In genomic region chr6:8950611-8951325, GRCm38 (mm10) we compare ENCODE assay signal across 9 mouse cellular contexts. TPM values are rescaled to one million over a fixed set of nuclear protein-coding genes. Genes with fewer than 3 reads are reported as not detected.
DNase-seq lines count a peak whose midpoint lies in the region; ATAC-seq and TF ChIP-seq lines count a peak whose summit lies in the region.
"Had no signal": no experiment of that assay in that cellular context is flagged by ENCODE, and none has a peak within 500 bp of the region (broad histone marks: within the 10 kb centered on the region; RNA-seq: fewer than 3 reads in every experiment).

No protein-coding gene starts in this region.

- peaks cover 94% of the 10 kb centered on the region for H3K27me3 ChIP-seq in heart, embryonic 14.5 days (ENCODE audit: control insufficient read depth, insufficient read depth, low read length)
- H3K27me3 ChIP-seq in heart, adult 2 months (ENCODE audit: control insufficient read depth, insufficient read depth, low read length), result peaks cover 13% of the 10 kb centered on the region
- peaks cover 81% of the 10 kb centered on the region for H3K27me3 ChIP-seq in hindbrain, embryonic 13.5 days
- peaks cover 47% of the 10 kb centered on the region for H3K27me3 ChIP-seq in midbrain, embryonic 15.5 days (replicated peaks)

- intact Hi-C loops in heart, adult 2 months (cut with DNase I), result no loop called here

- no peak for DNase-seq in heart, adult 2 months
- DNase-seq in natural killer cell, adult 2 months (ENCODE audit: low spot score in 2 of 2), result no peak
- no peak for DNase-seq in adrenal gland, postnatal 25 days
- DNase-seq in heart, adult 8-10 months (ENCODE audit: low spot score), result no peak

- ATAC-seq in heart, embryonic 14.5 days (ENCODE audit: insufficient number of reproducible peaks, insufficient read depth, low FRiP score, low read depth), result no peak
- ATAC-seq in hindbrain, embryonic 13.5 days (ENCODE audit: low FRiP score), result no peak
- no peak; the same call in 1 of the 2 replicates for ATAC-seq in midbrain, embryonic 15.5 days (replicated peaks)

- no peaks in the 10 kb centered on the region for H3K79me2 ChIP-seq in heart, adult 2 months (replicated peaks; ENCODE audit: control insufficient read depth, insufficient read depth, low read length)

- no peak for TF ChIP-seq CTCF in heart, adult 2 months (IDR thresholded peaks at IDR 0.05)
- TF ChIP-seq CTCF in cortical plate, adult 2 months (IDR thresholded peaks at IDR 0.05; ENCODE audit: extremely low read depth, insufficient read depth, low read length), result no peak

- H3K27ac ChIP-seq in heart, embryonic 14.5 days (replicated peaks in 1 of 2; ENCODE audit: control insufficient read depth in 1 of 2, insufficient read depth in 1 of 2, low read depth in 2 of 2, low read length in 2 of 2), result no peak overlapping the region
- H3K27ac ChIP-seq in heart, adult 2 months, result no peak overlapping the region
- no peak overlapping the region for H3K27ac ChIP-seq in cortical plate, adult 2 months (ENCODE audit: insufficient read depth, low read length)
- peak overlapping the region; percentile 95 for H3K27ac ChIP-seq in hindbrain, embryonic 13.5 days
- H3K27ac ChIP-seq in midbrain, embryonic 15.5 days, result peak overlapping the region; percentile 87

- no peak for TF ChIP-seq EP300 in heart, adult 2 months (IDR thresholded peaks at IDR 0.05; ENCODE audit: insufficient read depth, low read depth, low read length)

- TF ChIP-seq POLR2A in heart, adult 2 months (IDR thresholded peaks at IDR 0.05; ENCODE audit: insufficient read depth, low read depth, low read length), result no peak
- TF ChIP-seq POLR2A in cortical plate, adult 2 months (IDR thresholded peaks at IDR 0.05; ENCODE audit: extremely low read depth, insufficient read depth, low read length), result no peak

- H3K4me1 ChIP-seq in heart, embryonic 14.5 days (ENCODE audit: control insufficient read depth in 2 of 2, insufficient read depth in 2 of 2, low read length in 2 of 2), result peaks cover 2 to 18% of the 10 kb centered on the region in 2 experiments; a peak in 3 of 4 replicates
- H3K4me1 ChIP-seq in heart, adult 2 months (ENCODE audit: control insufficient read depth, insufficient read depth, low read length), result no peaks in the 10 kb centered on the region
- no peaks in the 10 kb centered on the region for H3K4me1 ChIP-seq in cortical plate, adult 2 months (ENCODE audit: control insufficient read depth, insufficient read depth, low read length)
- H3K4me1 ChIP-seq in hindbrain, embryonic 13.5 days (replicated peaks), result peaks cover 51% of the 10 kb centered on the region
- H3K4me1 ChIP-seq in midbrain, embryonic 15.5 days, result peaks cover 39% of the 10 kb centered on the region

- peak overlapping the region; percentile 29 to 35 for H3K4me3 ChIP-seq in heart, embryonic 14.5 days (ENCODE audit: control insufficient read depth in 1 of 2, insufficient read depth in 1 of 2, low read depth in 1 of 2, low read length in 2 of 2)
- H3K4me3 ChIP-seq in heart, adult 2 months, result no peak overlapping the region
- H3K4me3 ChIP-seq in cortical plate, adult 2 months (ENCODE audit: insufficient read depth, low read length), result peak overlapping the region; percentile 57
- H3K4me3 ChIP-seq in hindbrain, embryonic 13.5 days, result peak overlapping the region; percentile 64
- peak overlapping the region; percentile 77 for H3K4me3 ChIP-seq in midbrain, embryonic 15.5 days

- no peaks in the 10 kb centered on the region for H3K9me3 ChIP-seq in heart, embryonic 14.5 days (ENCODE audit: control insufficient read depth, low read length)
- H3K9me3 ChIP-seq in hindbrain, embryonic 13.5 days, result no peaks in the 10 kb centered on the region
- no peaks in the 10 kb centered on the region for H3K9me3 ChIP-seq in midbrain, embryonic 15.5 days

- peak overlapping the region; percentile 61 for H3K4me2 ChIP-seq in heart, embryonic 14.5 days (ENCODE audit: low read length)
- H3K4me2 ChIP-seq in hindbrain, embryonic 13.5 days, result peak overlapping the region; percentile 84
- H3K4me2 ChIP-seq in midbrain, embryonic 15.5 days, result peak overlapping the region; percentile 87

- no peaks in the 10 kb centered on the region for H3K36me3 ChIP-seq in heart, embryonic 14.5 days (ENCODE audit: control insufficient read depth, insufficient read depth, low read length)
- H3K36me3 ChIP-seq in heart, adult 2 months (ENCODE audit: control insufficient read depth, insufficient read depth, low read length), result no peaks in the 10 kb centered on the region
- no peaks in the 10 kb centered on the region for H3K36me3 ChIP-seq in hindbrain, embryonic 13.5 days
- H3K36me3 ChIP-seq in midbrain, embryonic 15.5 days (replicated peaks), result no peaks in the 10 kb centered on the region

- 2% methylated on average over 26 of the region's 26 CpGs for WGBS in heart, embryonic 14.5 days
- 3% methylated on average over 26 of the region's 26 CpGs for WGBS in heart, adult 2 months
- WGBS in hindbrain, embryonic 13.5 days, result under 1% methylated on average over 26 of the region's 26 CpGs
- WGBS in midbrain, embryonic 15.5 days, result 1% methylated on average over 26 of the region's 26 CpGs

- H3K9ac ChIP-seq in heart, embryonic 14.5 days (ENCODE audit: low read length), result no peak overlapping the region
- H3K9ac ChIP-seq in heart, adult 2 months (ENCODE audit: low read depth, low read length), result no peak overlapping the region
- peak overlapping the region; percentile 85 for H3K9ac ChIP-seq in hindbrain, embryonic 13.5 days
- peak overlapping the region; percentile 84 for H3K9ac ChIP-seq in midbrain, embryonic 15.5 days

RNA-seq across cellular contexts. Expression of gene Nxph1, which starts 2.5 kb away (rescaled TPM):
- polyA plus RNA-seq in heart, embryonic 14.5 days (2014; fragmentation: Nextera tagmentation; extraction: Ambion mirVana), result 0.24 and 0.28 TPM in 2 replicates
- total RNA-seq in heart, adult 2 months (2021), result not detected
- polyA plus RNA-seq in heart, adult 2 months (2012; rRNA removed), result not detected in 2 replicates
- polyA plus RNA-seq in cortical plate, adult 2 months (2012; rRNA removed), result 23.7 and 25.7 TPM in 2 replicates
- polyA plus RNA-seq in hindbrain, embryonic 13.5 days (2015; fragmentation: Nextera tagmentation; extraction: Ambion mirVana), result 73.9 and 83.4 TPM in 2 replicates
- 75.8 and 79.2 TPM in 2 replicates for polyA plus RNA-seq in midbrain, embryonic 15.5 days (2015; fragmentation: Nextera tagmentation; extraction: Ambion mirVana)
- total RNA-seq in adrenal gland, postnatal 25 days (2021), result 0.43 and 1.2 TPM in 2 replicates
- not detected for total RNA-seq in heart, adult 8-10 months (2022)
- total RNA-seq: MEL had no signal

Comparison
In these comparisons a context has a peak if more than half of its experiments do, and no peak if none do; other contexts are left out.
1. H3K27ac ChIP-seq: peak in hindbrain, embryonic 13.5 days (single experiment) and midbrain, embryonic 15.5 days (single experiment); none in heart, embryonic 14.5 days (0 of 2), heart, adult 2 months (single experiment) and cortical plate, adult 2 months (single experiment).
2. H3K9ac ChIP-seq: peak in hindbrain, embryonic 13.5 days (single experiment) and midbrain, embryonic 15.5 days (single experiment); none in heart, embryonic 14.5 days (single experiment) and heart, adult 2 months (single experiment).
3. RNA of gene Nxph1, which starts 2.5 kb away (polyA plus RNA-seq): 75.8 to 79.2 TPM in midbrain, embryonic 15.5 days, 73.9 to 83.4 TPM in hindbrain, embryonic 13.5 days and 23.7 to 25.7 TPM in cortical plate, adult 2 months; 0.24 to 0.28 TPM in heart, embryonic 14.5 days and not detected in heart, adult 2 months; every median in the first group is over 10 times any median in the second.
4. Peak in every context shown above with its lines, with median percentiles within 50 percentile points of each other: H3K4me2 ChIP-seq.